Mouse (Mus musculus) hindbrain, embryonic 11.5 days (tissue): Measurements from ENCODE around the gene Gm35134. TPM values are rescaled to one million over a fixed set of nuclear protein-coding genes. Genes with fewer than 3 reads are reported as not detected.
"Not testable (repeated sequence)": the region's sequence is repeated elsewhere in the genome, so short reads cannot be mapped to it uniquely, and the experiment has no call there.

Experiments used
- ATAC-seq: fragments of 200-750 bp; cut with Nextera tagmentation; 2 replicates; pipeline ENCODE4 v1.8.0; 2017; ENCODE audit warnings: mild to moderate bottlenecking, moderate TSS enrichment, moderate library complexity; ENCODE audit not compliant: low FRiP score
- DNase-seq: peaks from one replicate; pipeline ENCODE4 v3.0.0-alpha.2; 2015; ENCODE audit warnings: low spot score
- H3K27ac ChIP-seq: fragments of 300-500 bp; sonication (generic); 2 replicates; pipeline ENCODE4 v1.5.1; 2014; ENCODE audit warnings: mild to moderate bottlenecking, low read depth, low read length
- H3K27me3 ChIP-seq: fragments of 300-500 bp; sonication (generic); 2 replicates; pipeline ENCODE4 v1.6.1; 2014; ENCODE audit warnings: mild to moderate bottlenecking, low read length, moderate library complexity, mixed read lengths; ENCODE audit not compliant: control insufficient read depth, insufficient read depth
- H3K36me3 ChIP-seq: fragments of 300-500 bp; sonication (generic); 2 replicates; pipeline ENCODE4 v1.6.1; 2014; ENCODE audit warnings: mild to moderate bottlenecking, low read length, moderate library complexity, mixed read lengths; ENCODE audit not compliant: control insufficient read depth, insufficient read depth
- H3K4me1 ChIP-seq: fragments of 300-500 bp; sonication (generic); replicated peaks from 2 replicates; pipeline ENCODE4 v1.6.1; 2014; ENCODE audit warnings: low read length, mixed read lengths; ENCODE audit not compliant: control insufficient read depth, insufficient read depth
- H3K4me2 ChIP-seq: fragments of 300-500 bp; sonication (generic); replicated peaks from 2 replicates; pipeline ENCODE4 v1.6.1; 2014; ENCODE audit warnings: mild to moderate bottlenecking, low read depth, low read length
- H3K4me3 ChIP-seq: fragments of 300-500 bp; sonication (generic); 2 replicates; pipeline ENCODE4 v1.5.1; 2014; ENCODE audit warnings: low read depth, low read length
- H3K9ac ChIP-seq: fragments of 300-500 bp; sonication (generic); 2 replicates; pipeline ENCODE4 v1.6.1; 2014; ENCODE audit warnings: low read depth, low read length
- H3K9me3 ChIP-seq: fragments of 300-500 bp; sonication (generic); 2 replicates; pipeline ENCODE4 v1.6.1; 2016; ENCODE audit warnings: low read length; ENCODE audit not compliant: control insufficient read depth
- WGBS: fragments of 180-500 bp; shearing (Covaris S2); extraction: QIAGEN DNeasy Blood & Tissue Kit; methylation state at CpG from one replicate; pipeline ENCODE4 v1.1.7; 2014; 5-methylcytosine and 5-hydroxymethylcytosine counted together
- polyA plus RNA-seq: library from polyadenylated mRNA; unstranded; fragments of >200 nt; fragmentation: Nextera tagmentation; extraction: Ambion mirVana; gene quantifications from 2 replicates; pipeline ENCODE4 v1.2.1, GENCODE M21; 2014

The Gm35134 gene
- polyA plus RNA-seq = not detected in 2 replicates

- not testable (repeated sequence) for H3K4me1 ChIP-seq, H3K4me3 ChIP-seq, H3K27ac ChIP-seq, DNase-seq, H3K9ac ChIP-seq, H3K4me2 ChIP-seq, H3K27me3 ChIP-seq, H3K9me3 ChIP-seq, ATAC-seq, H3K36me3 ChIP-seq
- WGBS = no CpG with 5 or more reads among the region's 7 CpGs
Measured at GRCm38 (mm10) chrY:19112707-19113106, at the start of gene Gm35134. Gene Gm35134, plus strand, starts transcription at chrY:19113007.
